Mouse (Mus musculus) olfactory bulb, adult 2 months (tissue): ENCODE measurements at regions not wholly inside any gene's neighbourhood (a gene's known extent, or its start where the extent isn't known, plus 50 kb on each side); places are given as distances from the start of the nearest gene placed in this dataset.

Experiments
- H3K27ac ChIP-seq: fragments of 200-500 bp; 2 replicates; pipeline ENCODE4 v1.5.1; 2012; ENCODE audit warnings: low read depth, low read length; ENCODE audit not compliant: insufficient read depth
- H3K4me1 ChIP-seq: fragments of 200-500 bp; 2 replicates; pipeline ENCODE4 v1.6.1; 2012; ENCODE audit warnings: low read length; ENCODE audit not compliant: control insufficient read depth, insufficient read depth
- H3K4me3 ChIP-seq: fragments of 200-500 bp; 2 replicates; pipeline ENCODE4 v1.5.1; 2012; ENCODE audit warnings: mild to moderate bottlenecking, low read depth, low read length, moderate library complexity; ENCODE audit not compliant: insufficient read depth
- CTCF ChIP-seq: fragments of 200-500 bp; IDR thresholded peaks from 2 replicates; pipeline ENCODE4 v1.5.1; 2012; ENCODE audit warnings: low read depth, mild to moderate bottlenecking, low read length, moderate library complexity; ENCODE audit not compliant: insufficient read depth
- POLR2A ChIP-seq: fragments of 200-500 bp; IDR thresholded peaks from 2 replicates; pipeline ENCODE4 v1.6.1; 2012; ENCODE audit warnings: mild to moderate bottlenecking, low read depth, low read length, moderate library complexity; ENCODE audit not compliant: insufficient read depth
- WGBS: fragments of 180-500 bp; shearing (Covaris S2); methylation state at CpG from one replicate; pipeline ENCODE4 v1.1.7; 2018; 5-methylcytosine and 5-hydroxymethylcytosine counted together

DNA sequence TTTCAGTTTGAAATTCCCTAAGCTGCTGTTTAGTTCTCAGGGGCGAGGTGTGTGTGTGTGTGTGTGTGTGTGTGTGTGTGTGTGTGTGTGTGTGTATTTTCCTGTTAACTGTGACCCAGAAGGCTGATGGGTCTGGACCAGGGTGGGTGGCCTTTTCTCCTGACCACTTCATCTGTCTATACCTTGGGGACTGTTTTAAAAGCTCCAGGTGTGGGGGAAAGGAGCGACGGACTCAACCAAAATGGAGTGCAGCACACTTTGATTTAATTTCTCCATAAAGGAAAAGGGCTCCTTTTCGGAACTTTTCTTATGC, 103.9 kb downstream of the Zfp281 start:
- WGBS, result 89% methylated on average over 4 of the region's 4 CpGs
- Histone ChIP-seq H3K4me1 (0 out of 2 replicates have a peak, but pooled peaks cover 2% of the 10 kb centered on the region), H3K4me3 (no peak overlapping the region), H3K27ac (no peak overlapping the region)
- no peak for TF ChIP-seq POLR2A
- no peak for TF ChIP-seq CTCF

DNA sequence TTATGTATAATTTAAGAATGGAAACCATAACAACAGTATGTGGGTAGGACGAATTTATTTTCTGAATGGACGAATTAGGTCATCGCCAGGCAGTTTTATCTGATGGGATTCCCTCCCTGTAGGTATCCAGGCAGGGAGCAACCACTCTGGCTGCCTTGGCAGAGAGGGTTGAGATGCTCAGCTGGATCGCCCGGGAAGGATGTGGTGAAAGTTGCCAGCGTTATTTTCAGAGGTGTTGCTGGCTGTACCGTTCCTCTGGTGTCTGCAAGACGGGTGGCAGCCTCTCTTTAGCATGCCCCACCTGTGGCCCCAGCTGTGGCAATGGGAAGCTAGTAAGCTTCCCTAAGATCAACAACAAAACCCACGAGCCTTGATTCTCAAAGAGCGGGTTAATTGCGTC, 105.9 kb downstream of the Zfp281 start:
- Histone ChIP-seq H3K27ac (no peak overlapping the region), H3K4me1 (0 out of 2 replicates have a peak, but pooled peaks cover 2% of the 10 kb centered on the region), H3K4me3 (no peak overlapping the region)
- 56% methylated on average over 11 of the region's 11 CpGs for WGBS
- no peak for TF ChIP-seq POLR2A
- TF ChIP-seq CTCF, result no peak

DNA sequence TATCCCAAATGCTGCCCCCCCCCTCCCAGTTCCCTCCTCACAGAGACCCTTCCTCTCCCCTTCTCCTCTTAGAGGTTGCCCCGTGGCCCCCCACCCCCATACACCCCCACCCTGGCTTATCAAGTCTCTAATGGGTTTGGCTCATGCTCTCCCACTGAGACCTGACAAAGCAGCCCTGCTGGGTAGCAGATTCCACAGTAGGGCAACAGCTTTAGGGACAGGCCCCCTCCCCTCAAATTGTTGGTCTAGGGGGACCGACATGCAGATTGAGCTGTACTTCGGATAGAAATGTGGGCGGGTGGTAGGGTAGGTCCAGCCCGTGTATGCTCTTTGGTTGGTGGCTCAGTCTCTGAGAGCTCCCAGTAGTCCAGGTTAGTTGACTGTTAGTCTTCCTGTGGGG, 113.3 kb downstream of the Zfp281 start:
- 0 out of 2 replicates have a peak, but pooled peaks cover 1% of the 10 kb centered on the region for H3K4me1 ChIP-seq
- H3K27ac ChIP-seq, result no peak overlapping the region
- WGBS, result 46% methylated on average over 5 of the region's 5 CpGs
- H3K4me3 ChIP-seq, result no peak overlapping the region
- TF ChIP-seq CTCF (no peak), POLR2A (no peak)

DNA sequence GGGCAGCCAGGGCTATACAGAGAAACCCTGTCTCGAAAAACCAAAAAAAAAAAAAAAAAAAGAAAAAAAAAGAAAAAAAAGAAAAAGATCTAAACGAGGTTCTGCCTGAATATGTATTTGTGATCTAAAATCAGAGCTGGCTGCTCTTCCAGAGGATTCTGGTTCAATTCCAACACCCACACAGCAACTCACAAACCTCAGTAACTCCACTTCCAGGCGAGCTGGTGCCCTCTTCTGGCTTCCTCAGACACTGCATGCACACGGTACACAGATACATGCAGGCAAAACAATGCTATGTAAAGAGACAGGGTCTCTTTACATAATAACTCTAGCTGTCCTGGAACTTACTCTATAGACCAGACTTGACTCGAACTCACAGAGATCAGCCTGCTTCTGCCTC, 114.8 kb downstream of the Zfp281 start:
- H3K4me3 ChIP-seq, result no peak overlapping the region
- 76% methylated on average over 5 of the region's 5 CpGs for WGBS
- H3K27ac ChIP-seq, result no peak overlapping the region
- TF ChIP-seq POLR2A (no peak), CTCF (no peak)
- H3K4me1 ChIP-seq, result no peaks in the 10 kb centered on the region

DNA sequence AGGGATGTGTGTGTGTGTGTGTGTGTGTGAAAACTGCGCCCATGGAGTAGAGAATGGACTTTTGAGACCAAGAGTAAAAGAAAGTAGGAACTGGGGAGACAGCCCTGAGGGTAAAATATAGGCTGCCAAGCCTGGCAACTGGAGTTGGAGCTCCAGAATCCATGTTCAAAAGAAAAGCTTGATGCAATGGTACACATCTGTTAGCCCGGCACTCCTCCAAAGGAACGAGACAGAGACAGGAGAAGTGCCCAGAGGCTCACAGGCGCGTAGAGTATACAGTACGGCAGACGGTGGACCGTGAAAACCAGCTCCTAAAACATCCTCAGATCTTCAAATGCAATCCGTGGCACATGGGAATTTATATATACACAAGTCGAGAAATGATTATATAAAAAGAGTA, 116.4 kb downstream of the Zfp281 start:
- no peak for TF ChIP-seq POLR2A
- no peak for TF ChIP-seq CTCF
- no peaks in the 10 kb centered on the region for H3K4me1 ChIP-seq
- no peak overlapping the region for H3K27ac ChIP-seq
- 81% methylated on average over 10 of the region's 10 CpGs for WGBS
- no peak overlapping the region for H3K4me3 ChIP-seq

DNA sequence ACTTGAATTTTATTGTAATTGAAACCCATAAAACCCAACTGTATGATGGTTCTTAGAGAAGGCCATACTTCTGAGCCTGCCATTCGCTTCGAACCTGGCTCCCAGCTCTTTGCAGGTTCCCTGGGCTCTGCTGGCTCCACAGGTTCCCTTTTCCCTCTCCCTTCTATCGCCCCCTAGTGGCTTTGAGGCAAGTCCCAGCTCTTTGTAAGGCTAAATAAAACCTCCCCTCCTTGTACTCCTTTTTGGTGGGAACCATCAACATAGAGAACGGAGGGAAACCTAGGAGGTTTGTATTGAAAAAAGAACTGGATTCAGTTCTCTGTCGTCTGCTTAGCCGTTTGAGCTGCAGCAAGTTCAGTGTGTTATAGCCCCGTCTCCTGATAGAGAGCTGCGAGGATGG, 124.5 kb downstream of the Zfp281 start:
- H3K4me3 ChIP-seq, result no peak overlapping the region
- no peak overlapping the region for H3K27ac ChIP-seq
- peaks cover 2% of the 10 kb centered on the region; the same call in 1 of the 2 replicates for H3K4me1 ChIP-seq
- TF ChIP-seq CTCF, result no peak
- no peak for TF ChIP-seq POLR2A
- 67% methylated on average over 8 of the region's 8 CpGs for WGBS

DNA sequence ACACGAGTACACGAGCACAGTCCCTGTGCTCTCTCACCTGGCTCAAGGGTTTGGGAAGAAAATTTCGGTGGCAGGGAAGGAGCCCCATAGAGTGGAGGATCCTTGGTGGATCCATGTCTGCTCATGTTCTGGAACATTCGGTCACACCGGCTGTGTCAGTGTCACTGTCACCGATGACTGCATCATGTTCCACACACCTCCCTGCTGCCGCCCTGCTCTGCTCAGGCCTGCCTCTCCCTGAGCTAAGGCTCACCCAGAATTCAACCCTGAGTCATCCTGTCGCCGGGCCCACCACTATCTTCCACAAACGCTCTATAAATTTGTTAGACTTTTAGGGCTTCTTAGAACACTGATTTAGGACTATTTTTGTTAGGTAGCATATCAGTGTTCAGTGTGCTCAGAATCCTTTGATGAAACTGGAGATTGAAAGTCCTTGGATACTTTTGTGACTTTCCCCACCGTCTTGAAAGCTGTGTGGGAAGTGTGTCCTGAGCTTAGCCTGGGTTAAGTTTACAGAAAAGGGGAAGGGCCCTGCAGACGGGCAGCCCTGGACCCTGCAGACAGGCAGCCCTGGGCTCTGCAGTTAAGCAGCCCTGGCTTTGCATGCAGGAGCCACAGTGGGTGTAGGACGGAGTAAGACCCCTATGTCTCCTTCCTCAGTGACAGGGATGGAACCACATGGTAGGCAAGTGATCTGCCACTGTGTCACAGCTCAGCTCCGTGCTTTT, 126.9 kb downstream of the Zfp281 start:
- TF ChIP-seq POLR2A (no peak), CTCF (no peak)
- 78% methylated on average over 14 of the region's 14 CpGs for WGBS

DNA sequence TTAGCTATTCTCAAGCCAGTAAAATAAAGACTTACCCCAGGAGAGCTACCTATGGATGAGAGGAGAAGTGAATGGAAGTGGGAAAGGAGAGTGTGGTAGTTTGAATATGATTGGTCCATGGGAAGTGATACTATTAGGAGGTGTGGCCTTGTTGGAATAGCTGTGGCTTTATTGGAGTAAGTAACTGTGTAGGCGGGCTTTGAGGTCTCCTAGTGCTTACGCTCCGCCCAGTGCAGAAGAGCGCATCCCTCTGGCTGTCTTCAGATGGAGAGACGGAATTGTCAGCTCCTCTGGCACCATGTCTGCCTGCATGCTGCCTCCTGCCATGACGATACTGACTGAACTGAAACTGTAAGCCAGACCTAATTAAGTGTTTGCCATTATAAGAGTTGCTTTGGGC, 129.6 kb downstream of the Zfp281 start:
- 94% methylated on average over 6 of the region's 6 CpGs for WGBS
- no peak overlapping the region for H3K27ac ChIP-seq
- no peak for TF ChIP-seq CTCF
- no peak for TF ChIP-seq POLR2A

More for the DNA sequence above, 126.9 kb downstream of the Zfp281 start:
- no peak overlapping the region for H3K27ac ChIP-seq
- H3K4me3 ChIP-seq, result no peak overlapping the region
- peaks cover 2% of the 10 kb centered on the region; the same call in 1 of the 2 replicates for H3K4me1 ChIP-seq

DNA sequence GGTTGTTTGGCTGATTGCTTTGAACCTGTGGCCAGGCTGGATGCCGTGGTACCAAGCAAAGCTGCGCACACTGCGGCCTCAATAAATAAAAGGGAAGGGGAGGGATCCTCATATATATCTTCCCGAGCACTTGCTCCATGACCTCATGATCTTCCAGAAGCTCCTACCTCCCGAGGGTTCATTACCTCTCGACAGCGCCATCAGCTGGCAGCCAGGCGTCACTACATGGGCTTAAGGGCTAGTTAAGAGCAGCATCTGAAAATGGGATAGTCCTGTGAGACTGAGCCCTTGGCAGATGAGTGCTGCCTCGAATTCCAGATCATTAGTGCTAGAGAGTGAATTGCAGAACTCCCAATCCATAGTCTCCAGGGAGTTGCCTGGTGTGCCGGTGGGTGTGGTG, 134.0 kb downstream of the Zfp281 start:
- 70% methylated on average over 10 of the region's 10 CpGs for WGBS
- TF ChIP-seq CTCF (no peak), POLR2A (no peak)

More for the DNA sequence above, 129.6 kb downstream of the Zfp281 start:
- Histone ChIP-seq H3K4me1 (peaks cover 2% of the 10 kb centered on the region; the same call in 1 of the 2 replicates), H3K4me3 (no peak overlapping the region)

More for the DNA sequence above, 134.0 kb downstream of the Zfp281 start:
- Histone ChIP-seq H3K4me3 (no peak overlapping the region), H3K27ac (no peak overlapping the region), H3K4me1 (no peaks in the 10 kb centered on the region)
